Mouse (Mus musculus) liver, adult 2 months (tissue): ENCODE results near the gene Evi5l. TPM values are rescaled to one million over a fixed set of nuclear protein-coding genes. Genes with fewer than 3 reads are reported as not detected.

Source experiments
- DNase-seq: peaks from one replicate; pipeline ENCODE4 v3.0.0-alpha.2; 2011; ENCODE audit warnings: low read depth, low spot score; ENCODE audit errors: extremely low read depth
- H3K27ac ChIP-seq: fragments of 200-500 bp; replicated peaks from 2 replicates; pipeline ENCODE4 v1.5.1; 2012; ENCODE audit warnings: low read depth, mild to moderate bottlenecking, control low read depth, inconsistent platforms, low read length; ENCODE audit not compliant: insufficient read depth
- H3K27me3 ChIP-seq: fragments of 200-500 bp; 2 replicates; pipeline ENCODE4 v1.6.1; 2012; ENCODE audit warnings: mild to moderate bottlenecking, moderate library complexity, low read length, inconsistent platforms; ENCODE audit not compliant: control insufficient read depth, insufficient read depth
- H3K36me3 ChIP-seq: fragments of 200-500 bp; 2 replicates; pipeline ENCODE4 v1.6.1; 2012; ENCODE audit warnings: low read length, inconsistent platforms; ENCODE audit not compliant: control insufficient read depth, insufficient read depth
- H3K4me1 ChIP-seq: fragments of 200-500 bp; 2 replicates; pipeline ENCODE4 v1.6.1; 2011; ENCODE audit warnings: low read length; ENCODE audit not compliant: control insufficient read depth, insufficient read depth
- H3K4me3 ChIP-seq: fragments of 200-500 bp; 2 replicates; pipeline ENCODE4 v1.5.1; 2011; ENCODE audit warnings: low read depth, mild to moderate bottlenecking, control low read depth, low read length, moderate library complexity; ENCODE audit not compliant: insufficient read depth
- H3K79me2 ChIP-seq: fragments of 200-500 bp; 2 replicates; pipeline ENCODE4 v1.6.1; 2012; ENCODE audit warnings: inconsistent platforms, mild to moderate bottlenecking, low read length, moderate library complexity; ENCODE audit not compliant: control insufficient read depth, insufficient read depth
- H3K9ac ChIP-seq: fragments of 200-500 bp; 2 replicates; pipeline ENCODE4 v1.6.1; 2012; ENCODE audit warnings: low read depth, mild to moderate bottlenecking, control low read depth, inconsistent platforms, low read length
- CTCF ChIP-seq: fragments of 200-500 bp; IDR thresholded peaks from 2 replicates; pipeline ENCODE4 v1.5.1; 2011; ENCODE audit warnings: low read depth, low read length, control low read depth
- POLR2A ChIP-seq: fragments of 200-500 bp; IDR thresholded peaks from 2 replicates; pipeline ENCODE4 v1.6.1; 2011; ENCODE audit warnings: low read length, control low read depth; ENCODE audit not compliant: insufficient read depth; ENCODE audit errors: extremely low read depth
- WGBS: fragments of 180-500 bp; shearing (Covaris S2); methylation state at CpG from one replicate; pipeline ENCODE4 v1.1.7; 2018; 5-methylcytosine and 5-hydroxymethylcytosine counted together
- polyA plus RNA-seq: library from polyadenylated mRNA; depleted of rRNA; stranded (reverse); fragments of >200 nt; gene quantifications from 2 replicates; pipeline ENCODE4 v1.2.3, GENCODE M21; 2012
- total RNA-seq: library from RNA; depleted of rRNA; stranded (reverse); fragments of >200 nt; gene quantifications from 2 replicates; pipeline ENCODE4 v1.2.3, GENCODE M21; 2014

Evi5l gene
- total and polyA plus RNA-seq, 2 experiments = 3.2 to 8.0 TPM

GRCm38 (mm10) chr8:4229784-4230183 lies 63.4 kb downstream of the Evi5l start:
- H3K79me2 ChIP-seq = no peaks in the 10 kb centered on the region
- no peaks in the 10 kb centered on the region for H3K27me3 ChIP-seq
- H3K36me3 ChIP-seq = no peaks in the 10 kb centered on the region
- 65% methylated on average over 5 of the region's 5 CpGs for WGBS
- no peaks in the 10 kb centered on the region for H3K4me1 ChIP-seq
- no peak overlapping the region for H3K27ac ChIP-seq
- no peak for DNase-seq
- TF ChIP-seq POLR2A = no peak
- no peak for TF ChIP-seq CTCF
- H3K4me3 ChIP-seq = no peak overlapping the region
- H3K9ac ChIP-seq = no peak overlapping the region

GRCm38 (mm10) chr8:4230612-4231351 lies 64.4 kb downstream of the Evi5l start:
- H3K4me1 ChIP-seq = no peaks in the 10 kb centered on the region
- WGBS = 69% methylated on average over 10 of the region's 10 CpGs
- TF ChIP-seq CTCF (no peak), POLR2A (no peak)
- H3K27ac ChIP-seq = no peak overlapping the region
- no peak overlapping the region for H3K4me3 ChIP-seq
- no peak for DNase-seq
- no peaks in the 10 kb centered on the region for H3K79me2 ChIP-seq
- H3K9ac ChIP-seq = no peak overlapping the region
- H3K27me3 ChIP-seq = no peaks in the 10 kb centered on the region
- H3K36me3 ChIP-seq = no peaks in the 10 kb centered on the region

GRCm38 (mm10) chr8:4237814-4238433 lies 71.6 kb downstream of the Evi5l start:
- peak overlapping the region; percentile 78 for H3K9ac ChIP-seq
- H3K36me3 ChIP-seq = no peaks in the 10 kb centered on the region
- H3K4me1 ChIP-seq = peaks cover 10% of the 10 kb centered on the region
- peak overlapping the region; percentile 88 for H3K27ac ChIP-seq
- 4% methylated on average over 15 of the region's 15 CpGs for WGBS
- peaks cover 12% of the 10 kb centered on the region; the same call in 1 of the 2 replicates for H3K79me2 ChIP-seq
- no peaks in the 10 kb centered on the region for H3K27me3 ChIP-seq
- no peak for TF ChIP-seq CTCF
- no peak for TF ChIP-seq POLR2A
- peak overlapping the region; percentile 60 for H3K4me3 ChIP-seq
- peak; percentile 57 for DNase-seq

- TF ChIP-seq POLR2A = peak; percentile 80
- TF ChIP-seq CTCF = peak; percentile 53
- WGBS = under 1% methylated on average over 67 of the region's 71 CpGs
Measured at GRCm38 (mm10) chr8:4238434-4239192, 72.2 kb downstream of the Evi5l start, which contains the start of the genes Map2k7 and Gm49320. Gene Map2k7, plus strand, starts transcription at chr8:4238740. Gene Gm49320, plus strand, starts transcription at chr8:4238865.

GRCm38 (mm10) chr8:4239193-4239890 lies 73.0 kb downstream of the Evi5l start:
- H3K4me1 ChIP-seq = peaks cover 10% of the 10 kb centered on the region
- peak overlapping the region; percentile 48 for H3K27ac ChIP-seq
- H3K4me3 ChIP-seq = peak overlapping the region; percentile 78
- peaks cover 9% of the 10 kb centered on the region for H3K36me3 ChIP-seq
- H3K79me2 ChIP-seq = peaks cover 12% of the 10 kb centered on the region; the same call in 1 of the 2 replicates
- WGBS = 4% methylated on average over 19 of the region's 19 CpGs
- TF ChIP-seq CTCF (no peak), POLR2A (no peak)
- DNase-seq = peak; percentile 71
- peak overlapping the region; percentile 43 for H3K9ac ChIP-seq
- no peaks in the 10 kb centered on the region for H3K27me3 ChIP-seq

More at GRCm38 (mm10) chr8:4238434-4239192, 72.2 kb downstream of the Evi5l start, which contains the start of the genes Map2k7 and Gm49320:
- peaks cover 2% of the 10 kb centered on the region for H3K36me3 ChIP-seq
- H3K27ac ChIP-seq = peak within 1 kb of the TSS; percentile 89
- H3K4me1 ChIP-seq = peaks cover 10% of the 10 kb centered on the region
- H3K27me3 ChIP-seq = no peaks in the 10 kb centered on the region
- peak within 1 kb of the TSS; percentile 83 for H3K9ac ChIP-seq
- H3K4me3 ChIP-seq = peak within 1 kb of the TSS; percentile 78
- peaks cover 12% of the 10 kb centered on the region; the same call in 1 of the 2 replicates for H3K79me2 ChIP-seq
- DNase-seq = peak; percentile 95
